Mouse (Mus musculus) E14TG2a.4 (cell line): ENCODE measurements at regions not wholly inside any gene's neighbourhood (a gene's known extent, or its start where the extent isn't known, plus 50 kb on each side); places are given as distances from the start of the nearest gene placed in this dataset.

ENCODE experiments used
- H3K27me3 ChIP-seq: 2 replicates; pipeline ENCODE4 v1.6.1; 2014; ENCODE audit warnings: low read length, control low read depth; ENCODE audit not compliant: insufficient read depth
- H3K36me3 ChIP-seq: 2 replicates; pipeline ENCODE4 v1.6.1; 2014; ENCODE audit warnings: low read length, control low read depth; ENCODE audit not compliant: insufficient read depth
- H3K4me1 ChIP-seq: replicated peaks from 2 replicates; pipeline ENCODE4 v1.6.1; 2014; ENCODE audit warnings: low read depth, low read length, control low read depth
- H3K4me3 ChIP-seq: replicated peaks from 2 replicates; pipeline ENCODE4 v1.5.1; 2014; ENCODE audit warnings: mild to moderate bottlenecking, low read length
- H3K9me3 ChIP-seq: 2 replicates; pipeline ENCODE4 v1.6.1; 2014; ENCODE audit warnings: low read length, control low read depth
- CTCF ChIP-seq: conservative IDR thresholded peaks from 2 replicates; pipeline ENCODE4 v1.5.1; 2014; ENCODE audit warnings: low read length
- NANOG ChIP-seq: IDR thresholded peaks from 2 replicates; pipeline ENCODE4 v1.6.1; 2014; ENCODE audit warnings: borderline replicate concordance, low read length, mixed read lengths
- POU5F1 ChIP-seq: IDR thresholded peaks from 2 replicates; pipeline ENCODE4 v1.6.1; 2014; ENCODE audit warnings: low read length, borderline replicate concordance

- Histone ChIP-seq H3K4me3 (no peak overlapping the region), H3K4me1 (no peaks in the 10 kb centered on the region), H3K27me3 (no peaks in the 10 kb centered on the region), H3K9me3 (peaks cover 3% of the 10 kb centered on the region), H3K36me3 (no peaks in the 10 kb centered on the region)
- no peak for TF ChIP-seq NANOG
- peak; percentile 63 for TF ChIP-seq CTCF
Observed at GRCm38 (mm10) chr16:51169294-51169693, 578.3 kb upstream of the Ccdc54 start.

DNA sequence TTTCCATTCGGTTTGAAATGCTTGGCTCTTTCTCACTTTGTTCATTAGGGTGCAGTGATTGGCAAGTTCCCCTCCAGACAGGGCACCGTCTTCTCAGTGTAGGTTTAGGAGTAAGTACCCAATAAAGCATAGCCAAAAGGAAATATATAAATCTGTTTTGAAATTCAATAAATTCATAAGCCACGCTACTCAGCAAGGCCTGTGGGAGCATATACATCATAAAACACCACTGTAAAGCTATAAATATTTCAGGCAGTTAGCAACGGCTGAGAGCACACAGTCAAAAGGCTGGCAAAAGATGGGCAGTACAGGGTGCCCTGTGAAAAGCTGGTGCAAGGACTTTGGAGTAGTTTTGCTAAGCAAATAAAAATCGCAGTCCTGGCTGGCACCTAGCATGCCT is 569.8 kb upstream of the Ccdc54 start:
- Histone ChIP-seq H3K4me1 (no peaks in the 10 kb centered on the region), H3K4me3 (no peak overlapping the region), H3K27me3 (no peaks in the 10 kb centered on the region), H3K36me3 (no peaks in the 10 kb centered on the region), H3K9me3 (no peaks in the 10 kb centered on the region)
- TF ChIP-seq NANOG = no peak
- TF ChIP-seq CTCF = no peak
- TF ChIP-seq POU5F1 = no peak

DNA sequence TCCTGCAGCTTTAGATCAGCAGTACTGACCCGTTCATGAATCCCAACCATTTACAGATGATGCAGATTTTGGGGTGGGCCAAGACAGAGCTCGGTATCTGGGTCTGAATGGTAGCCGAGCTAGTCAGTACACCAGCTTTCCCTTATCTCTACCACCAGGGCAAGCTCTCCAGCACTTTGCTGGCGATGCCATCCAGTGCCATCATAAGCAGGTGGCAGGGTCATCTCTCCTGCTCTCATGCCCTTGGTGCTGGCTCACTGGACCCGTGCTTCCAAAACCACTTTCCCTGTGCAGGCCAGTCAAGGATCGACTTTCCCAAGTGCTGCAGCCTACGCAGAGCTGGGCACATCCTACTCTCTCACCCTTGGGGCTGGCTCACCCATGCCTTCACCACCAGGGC is 547.6 kb upstream of the Ccdc54 start:
- no peak for TF ChIP-seq POU5F1
- TF ChIP-seq CTCF = no peak
- TF ChIP-seq NANOG = no peak
- H3K4me3 ChIP-seq = no peak overlapping the region
- H3K4me1 ChIP-seq = no peaks in the 10 kb centered on the region
- no peaks in the 10 kb centered on the region for H3K27me3 ChIP-seq
- H3K9me3 ChIP-seq = no peaks in the 10 kb centered on the region
- H3K36me3 ChIP-seq = no peaks in the 10 kb centered on the region

- TF ChIP-seq POU5F1 = no peak
- TF ChIP-seq NANOG = no peak
- TF ChIP-seq CTCF = no peak
- H3K4me3 ChIP-seq = no peak overlapping the region
Observed at GRCm38 (mm10) chr16:51119835-51120234, 528.9 kb upstream of the Ccdc54 start.

GRCm38 (mm10) chr16:51118365-51118764 is 527.4 kb upstream of the Ccdc54 start:
- no peak for TF ChIP-seq POU5F1
- no peak for TF ChIP-seq CTCF
- no peak for TF ChIP-seq NANOG
- Histone ChIP-seq H3K4me1 (no peaks in the 10 kb centered on the region), H3K9me3 (no peaks in the 10 kb centered on the region), H3K36me3 (no peaks in the 10 kb centered on the region), H3K27me3 (no peaks in the 10 kb centered on the region), H3K4me3 (no peak overlapping the region)

More at GRCm38 (mm10) chr16:51119835-51120234, 528.9 kb upstream of the Ccdc54 start:
- Histone ChIP-seq H3K27me3 (no peaks in the 10 kb centered on the region), H3K36me3 (no peaks in the 10 kb centered on the region), H3K4me1 (no peaks in the 10 kb centered on the region), H3K9me3 (no peaks in the 10 kb centered on the region)

DNA sequence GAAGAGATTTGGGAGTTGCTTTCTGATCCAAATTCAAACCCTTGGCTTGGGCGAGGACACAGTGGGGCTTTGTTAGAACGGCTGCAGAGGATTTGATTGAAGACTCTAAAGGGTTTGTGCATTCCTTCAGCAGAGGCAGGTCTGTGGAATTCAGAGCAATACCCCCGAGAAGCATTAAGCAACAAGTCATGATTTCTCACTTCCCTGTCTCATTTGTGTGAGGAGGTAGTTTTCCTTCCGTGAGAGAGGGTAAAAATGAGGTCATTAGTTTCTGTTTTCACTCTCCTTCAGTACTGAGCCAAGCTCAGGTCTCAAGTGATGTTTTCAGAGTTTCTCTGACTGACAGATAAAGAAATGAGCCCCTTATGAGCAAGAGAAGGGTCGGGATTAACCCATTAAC is 526.9 kb upstream of the Ccdc54 start:
- TF ChIP-seq NANOG = no peak
- Histone ChIP-seq H3K4me3 (no peak overlapping the region), H3K27me3 (no peaks in the 10 kb centered on the region)

DNA sequence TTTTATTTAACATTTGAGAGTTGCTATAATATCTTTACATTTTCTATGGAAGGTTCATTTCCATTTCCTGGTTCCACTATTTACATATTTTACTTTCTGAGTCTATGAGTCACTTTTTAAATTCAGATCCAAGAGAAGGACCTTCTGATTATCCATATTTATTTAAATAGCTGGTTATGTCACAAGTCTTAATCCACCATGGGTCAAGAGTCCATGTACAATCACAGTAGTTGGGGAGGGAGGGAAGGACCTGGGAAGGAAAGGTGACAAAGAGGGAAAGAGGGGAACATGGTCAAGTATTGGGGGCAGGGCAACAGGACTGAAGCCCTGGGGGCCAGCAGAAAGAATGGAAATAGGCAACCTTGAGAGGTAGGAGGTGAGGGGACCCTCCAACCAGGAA is 518.9 kb upstream of the Ccdc54 start:
- no peak overlapping the region for H3K4me3 ChIP-seq
- no peaks in the 10 kb centered on the region for H3K9me3 ChIP-seq
- no peak for TF ChIP-seq POU5F1
- TF ChIP-seq NANOG = no peak
- TF ChIP-seq CTCF = no peak
- no peaks in the 10 kb centered on the region for H3K4me1 ChIP-seq
- H3K36me3 ChIP-seq = no peaks in the 10 kb centered on the region
- no peaks in the 10 kb centered on the region for H3K27me3 ChIP-seq

More for the DNA sequence above, 526.9 kb upstream of the Ccdc54 start:
- Histone ChIP-seq H3K36me3 (no peaks in the 10 kb centered on the region), H3K4me1 (no peaks in the 10 kb centered on the region), H3K9me3 (no peaks in the 10 kb centered on the region)

GRCm38 (mm10) chr16:51107421-51107820 is 516.5 kb upstream of the Ccdc54 start:
- TF ChIP-seq CTCF (no peak), NANOG (no peak), POU5F1 (no peak)
- Histone ChIP-seq H3K36me3 (no peaks in the 10 kb centered on the region), H3K4me3 (no peak overlapping the region), H3K9me3 (no peaks in the 10 kb centered on the region), H3K4me1 (no peaks in the 10 kb centered on the region), H3K27me3 (no peaks in the 10 kb centered on the region)

DNA sequence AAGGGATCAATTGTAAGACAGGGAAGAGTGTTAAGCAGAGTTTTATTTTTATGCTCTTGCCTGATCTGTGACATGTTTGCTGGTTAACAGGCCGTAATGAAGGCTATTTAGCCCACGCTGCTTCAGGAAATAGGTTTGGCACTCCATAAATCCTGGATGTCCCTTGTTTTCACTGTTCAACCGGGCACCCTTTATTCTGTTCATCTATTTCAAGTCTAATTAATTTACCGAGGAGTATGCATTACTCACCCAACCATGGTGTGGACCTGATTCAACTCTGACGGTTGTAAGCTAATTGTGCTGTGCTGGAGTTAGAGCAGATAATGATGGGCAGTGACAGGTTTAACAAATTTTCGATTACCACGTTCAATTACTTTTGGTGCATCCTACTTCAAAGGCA is 495.6 kb upstream of the Ccdc54 start:
- Histone ChIP-seq H3K9me3 (no peaks in the 10 kb centered on the region), H3K4me3 (no peak overlapping the region), H3K36me3 (no peaks in the 10 kb centered on the region), H3K27me3 (no peaks in the 10 kb centered on the region), H3K4me1 (no peaks in the 10 kb centered on the region)
- TF ChIP-seq POU5F1 = no peak
- TF ChIP-seq NANOG = no peak
- no peak for TF ChIP-seq CTCF
